Mouse (Mus musculus) stomach, postnatal 0 days (tissue): Measurements from ENCODE around the gene Rad51b. TPM values are rescaled to one million over a fixed set of nuclear protein-coding genes. Genes with fewer than 3 reads are reported as not detected.

ENCODE experiments used
- ATAC-seq: fragments of 200-750 bp; cut with Nextera tagmentation; 2 replicates; pipeline ENCODE4 v1.8.0; 2017; ENCODE audit not compliant: low FRiP score, low TSS enrichment
- DNase-seq: peaks from one replicate; pipeline ENCODE4 v3.0.0-alpha.2; 2016; ENCODE audit warnings: low spot score
- H3K27ac ChIP-seq: fragments of 300-500 bp; sonication (generic); replicated peaks from 2 replicates; pipeline ENCODE4 v1.5.1; 2014; ENCODE audit warnings: mild to moderate bottlenecking, control low read depth
- H3K27me3 ChIP-seq: fragments of 300-500 bp; sonication (generic); 2 replicates; pipeline ENCODE4 v1.6.1; 2014; ENCODE audit warnings: low read length; ENCODE audit not compliant: control insufficient read depth, insufficient read depth
- H3K36me3 ChIP-seq: fragments of 300-500 bp; sonication (generic); 2 replicates; pipeline ENCODE4 v1.6.1; 2014; ENCODE audit warnings: low read length, mixed read lengths; ENCODE audit not compliant: control insufficient read depth, insufficient read depth
- H3K4me1 ChIP-seq: fragments of 300-500 bp; sonication (generic); replicated peaks from 2 replicates; pipeline ENCODE4 v1.6.1; 2014; ENCODE audit warnings: antibody characterized with exemption; ENCODE audit not compliant: control insufficient read depth, insufficient read depth
- H3K4me2 ChIP-seq: fragments of 300-500 bp; sonication (generic); replicated peaks from 2 replicates; pipeline ENCODE4 v1.6.1; 2014; ENCODE audit warnings: low read depth, mild to moderate bottlenecking, control low read depth, moderate library complexity
- H3K4me3 ChIP-seq: fragments of 300-500 bp; sonication (generic); 2 replicates; pipeline ENCODE4 v1.5.1; 2014; ENCODE audit warnings: low read depth, low read length, control low read depth
- H3K9ac ChIP-seq: fragments of 300-500 bp; sonication (generic); 2 replicates; pipeline ENCODE4 v1.6.1; 2014; ENCODE audit warnings: mild to moderate bottlenecking, low read length, control low read depth, mixed read lengths
- H3K9me3 ChIP-seq: fragments of 300-500 bp; sonication (generic); 2 replicates; pipeline ENCODE4 v1.6.1; 2016; ENCODE audit warnings: low read length; ENCODE audit not compliant: control insufficient read depth
- CTCF ChIP-seq: IDR thresholded peaks from 2 replicates; pipeline ENCODE4 v1.5.1; 2016; ENCODE audit warnings: antibody characterized with exemption, low read depth, mild to moderate bottlenecking, moderate library complexity
- EP300 ChIP-seq: optimal IDR thresholded peaks from 2 replicates; pipeline ENCODE3; 2016; ENCODE audit warnings: antibody characterized with exemption
- WGBS: fragments of 180-500 bp; shearing (Covaris S2); extraction: QIAGEN DNeasy Blood & Tissue Kit; methylation state at CpG from one replicate; pipeline ENCODE4 v1.1.7; 2014; 5-methylcytosine and 5-hydroxymethylcytosine counted together
- polyA plus RNA-seq: library from polyadenylated mRNA; unstranded; fragments of >200 nt; fragmentation: Nextera tagmentation; extraction: Ambion mirVana; gene quantifications from 2 replicates; pipeline ENCODE4 v1.2.1, GENCODE M21; 2015

The Rad51b gene
- polyA plus RNA-seq, 1 experiment from 2014 or later = 2.0 TPM

DNA sequence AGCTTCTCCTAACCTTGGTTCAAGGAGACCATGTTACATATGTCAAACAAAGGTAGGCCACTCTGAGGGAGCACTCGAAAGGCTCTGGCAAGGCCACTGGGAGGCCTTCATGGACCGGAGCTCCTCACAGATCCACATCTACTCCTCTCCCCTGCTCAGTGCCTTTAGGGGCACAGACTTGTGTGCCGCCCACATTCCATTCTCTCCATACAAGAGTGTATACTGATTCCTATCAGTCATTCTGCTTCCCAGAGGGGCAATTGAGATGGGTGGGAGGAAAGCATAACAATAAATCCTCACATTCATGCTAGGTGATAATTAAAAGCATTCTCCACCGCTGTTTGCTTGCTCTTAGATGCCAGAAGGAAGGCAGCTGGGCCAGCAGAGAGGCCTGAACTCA lies 458.5 kb downstream of the Rad51b start:
- Histone ChIP-seq H3K27ac (0 out of 2 replicates have a peak overlapping the region, but pooled peaks have one; percentile 24), H3K27me3 (no peaks in the 10 kb centered on the region), H3K4me1 (peaks cover 17% of the 10 kb centered on the region), H3K9me3 (no peaks in the 10 kb centered on the region), H3K4me2 (no peak overlapping the region), H3K9ac (no peak overlapping the region), H3K4me3 (no peak overlapping the region), H3K36me3 (no peaks in the 10 kb centered on the region)
- no peak for ATAC-seq
- no peak for DNase-seq
- WGBS = 44% methylated on average over 4 of the region's 4 CpGs
- TF ChIP-seq CTCF (no peak), EP300 (no peak)

DNA sequence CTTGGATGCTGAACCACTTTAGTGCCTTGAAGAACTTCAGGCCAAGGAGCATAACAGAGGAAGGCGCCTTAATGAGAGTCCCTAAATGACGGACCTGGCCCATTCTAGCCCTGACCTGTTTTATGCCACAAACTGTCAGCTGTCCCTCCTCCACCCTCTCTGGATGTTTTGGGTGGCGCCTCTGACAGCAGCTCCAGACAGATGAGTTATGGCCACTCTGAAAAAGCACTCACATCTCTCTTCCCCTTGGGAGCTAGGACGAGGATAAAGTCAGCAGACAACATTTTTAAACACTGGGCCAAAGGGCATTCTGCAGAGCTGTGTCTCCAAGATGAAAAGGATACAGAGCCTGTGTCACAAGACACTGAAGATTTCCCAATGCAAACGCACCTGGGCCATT lies 459.3 kb downstream of the Rad51b start:
- WGBS = 47% methylated on average over 5 of the region's 5 CpGs
- TF ChIP-seq EP300 = no peak
- no peak for TF ChIP-seq CTCF
- DNase-seq = no peak
- Histone ChIP-seq H3K36me3 (no peaks in the 10 kb centered on the region), H3K27me3 (no peaks in the 10 kb centered on the region), H3K4me3 (no peak overlapping the region), H3K9ac (no peak overlapping the region), H3K4me1 (peaks cover 15% of the 10 kb centered on the region), H3K4me2 (no peak overlapping the region), H3K9me3 (no peaks in the 10 kb centered on the region), H3K27ac (no peak overlapping the region)
- no peak for ATAC-seq

DNA sequence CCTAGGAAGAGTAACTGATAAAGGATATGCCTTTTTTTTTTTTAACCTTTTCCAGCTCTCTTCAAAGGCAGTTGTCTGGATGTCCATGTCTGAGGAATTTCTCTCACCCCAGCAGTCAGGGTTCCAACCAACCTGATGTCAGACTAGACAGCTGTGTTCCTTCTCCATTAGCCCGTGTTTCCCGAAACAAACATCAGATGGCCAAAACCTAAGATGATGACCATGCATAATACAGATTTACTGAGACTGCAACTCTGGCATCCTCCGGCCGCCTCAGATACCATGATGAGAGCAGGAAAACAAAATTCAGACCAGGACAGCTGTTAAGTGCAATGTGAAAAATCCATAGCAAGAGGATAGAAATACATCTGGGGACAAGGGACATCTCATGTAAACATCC lies 460.7 kb downstream of the Rad51b start:
- Histone ChIP-seq H3K4me1 (peaks cover 13% of the 10 kb centered on the region), H3K36me3 (no peaks in the 10 kb centered on the region), H3K27me3 (no peaks in the 10 kb centered on the region), H3K9ac (no peak overlapping the region), H3K4me2 (no peak overlapping the region), H3K9me3 (no peaks in the 10 kb centered on the region), H3K27ac (peak overlapping the region; percentile 30), H3K4me3 (no peak overlapping the region)
- WGBS = 64% methylated on average over 4 of the region's 4 CpGs
- ATAC-seq (no peak), DNase-seq (no peak)
- TF ChIP-seq CTCF = no peak
- no peak for TF ChIP-seq EP300

DNA sequence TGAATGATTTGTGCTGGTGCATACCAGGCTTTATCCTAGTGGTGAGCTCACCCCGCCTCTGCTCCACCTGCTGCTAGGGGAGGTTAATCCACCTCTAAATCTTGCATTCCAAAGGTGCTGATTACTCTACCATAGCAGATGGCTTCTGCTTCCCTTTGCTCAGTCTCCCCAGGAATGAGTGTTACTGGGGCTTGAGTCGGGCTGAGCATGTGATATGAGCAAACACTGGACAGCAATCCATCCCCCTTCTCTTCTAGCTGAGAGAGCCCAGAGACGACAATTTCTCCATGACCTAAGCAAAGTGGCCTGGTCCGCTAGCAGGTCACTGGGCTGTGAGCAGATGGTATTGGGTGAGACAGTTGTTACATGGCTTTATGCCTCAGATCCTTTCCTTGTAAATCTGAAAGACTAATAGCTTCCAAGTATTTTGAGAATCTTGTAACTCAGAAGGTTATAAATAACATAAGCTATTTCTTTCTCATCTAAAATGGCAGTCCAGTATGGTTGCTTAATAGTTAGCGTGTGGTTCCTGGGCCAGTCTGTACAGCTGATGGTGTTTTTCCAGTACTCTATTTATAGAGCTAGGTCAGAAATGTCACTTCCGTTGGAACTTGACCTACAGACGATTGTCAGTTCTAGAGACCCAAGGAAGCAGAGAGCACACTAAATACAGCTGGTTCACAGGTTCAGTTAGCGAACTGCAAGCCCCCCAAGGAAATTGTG lies 462.3 kb downstream of the Rad51b start:
- WGBS = 45% methylated on average over 8 of the region's 8 CpGs
- peak; percentile 62 for TF ChIP-seq CTCF
- no peak for TF ChIP-seq EP300
- Histone ChIP-seq H3K9me3 (no peaks in the 10 kb centered on the region), H3K27me3 (no peaks in the 10 kb centered on the region), H3K4me3 (no peak overlapping the region), H3K9ac (no peak overlapping the region), H3K4me1 (peaks cover 14% of the 10 kb centered on the region), H3K4me2 (no peak overlapping the region), H3K36me3 (no peaks in the 10 kb centered on the region), H3K27ac (no peak overlapping the region)
- DNase-seq = peak; percentile 46
- peak; percentile 17; the same call in 1 of the 2 replicates for ATAC-seq

DNA sequence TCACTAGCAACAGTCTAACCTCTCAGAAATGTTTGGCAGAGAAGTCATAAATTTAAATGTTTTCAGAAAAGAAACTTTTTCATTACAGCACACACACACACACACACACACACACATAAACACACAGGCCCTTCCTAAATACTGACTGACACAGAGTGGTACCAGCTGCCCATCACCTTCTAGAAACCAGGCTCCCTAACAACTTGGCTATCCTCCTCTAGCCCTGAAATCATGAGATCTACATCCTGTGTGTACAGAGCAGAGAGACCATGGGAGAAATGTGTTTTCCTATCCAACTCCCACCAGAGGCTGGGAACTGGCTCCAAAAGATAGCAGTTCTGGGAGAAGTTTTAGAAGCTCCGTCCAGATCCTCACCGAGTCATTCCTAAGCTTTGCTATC lies 464.1 kb downstream of the Rad51b start:
- DNase-seq = no peak
- H3K27ac ChIP-seq = no peak overlapping the region
- no peak for TF ChIP-seq CTCF
- TF ChIP-seq EP300 = no peak
- no peaks in the 10 kb centered on the region for H3K27me3 ChIP-seq
- H3K9ac ChIP-seq = no peak overlapping the region
- H3K4me2 ChIP-seq = no peak overlapping the region
- H3K9me3 ChIP-seq = no peaks in the 10 kb centered on the region
- ATAC-seq = no peak
- peaks cover 14% of the 10 kb centered on the region for H3K4me1 ChIP-seq
- H3K36me3 ChIP-seq = no peaks in the 10 kb centered on the region
- 57% methylated on average over 2 of the region's 2 CpGs for WGBS
- no peak overlapping the region for H3K4me3 ChIP-seq

DNA sequence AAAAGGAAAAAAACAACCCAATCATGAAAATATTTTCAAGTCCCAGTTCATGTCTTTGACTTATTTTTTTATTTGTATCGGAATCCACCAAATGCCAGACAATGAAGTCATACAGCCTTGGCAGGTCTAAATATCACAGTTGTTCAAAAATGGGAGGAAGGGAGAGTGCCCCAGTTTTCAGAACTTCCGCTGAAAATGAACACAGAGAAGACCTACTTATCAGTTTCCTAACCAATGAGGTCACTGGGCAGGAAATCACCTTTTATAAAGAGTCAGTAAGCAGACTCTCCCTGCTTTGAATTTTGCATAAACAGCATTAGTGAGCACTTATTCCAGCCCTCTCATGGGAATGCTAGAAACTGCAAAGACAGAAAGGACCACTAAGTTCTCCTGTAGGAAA lies 465.0 kb downstream of the Rad51b start:
- no peak overlapping the region for H3K9ac ChIP-seq
- no peak overlapping the region for H3K4me3 ChIP-seq
- 44% methylated on average over 2 of the region's 2 CpGs for WGBS
- no peak overlapping the region for H3K27ac ChIP-seq
- no peaks in the 10 kb centered on the region for H3K27me3 ChIP-seq
- DNase-seq (no peak), ATAC-seq (no peak)
- TF ChIP-seq EP300 = no peak
- TF ChIP-seq CTCF = no peak
- no peak overlapping the region for H3K4me2 ChIP-seq
- H3K36me3 ChIP-seq = no peaks in the 10 kb centered on the region
- H3K4me1 ChIP-seq = peaks cover 10% of the 10 kb centered on the region
- no peaks in the 10 kb centered on the region for H3K9me3 ChIP-seq
